Mouse (Mus musculus) heart, adult 18-20 months (tissue): ENCODE data around the gene Chrna9. TPM values are rescaled to one million over a fixed set of nuclear protein-coding genes. Genes with fewer than 3 reads are reported as not detected.

Experiments
- DNase-seq, 2 experiments: peaks; one replicate each; pipeline ENCODE4 v3.0.0; 2021 to 2022; ENCODE audit warnings: mixed read lengths in 1 of 2
- microRNA-seq, 2 experiments: library from miRNA; unstranded; fragments of <30 nt; microRNA quantifications; one replicate each; pipeline ENCODE4 v1.2.0; 2022
- total RNA-seq, 2 experiments: library from RNA; stranded (reverse); gene quantifications; 2 replicates each; pipeline ENCODE4 v1.2.3; 2021

The Chrna9 gene
- total RNA-seq, 2 experiments from 2014 or later, result not detected

DNA sequence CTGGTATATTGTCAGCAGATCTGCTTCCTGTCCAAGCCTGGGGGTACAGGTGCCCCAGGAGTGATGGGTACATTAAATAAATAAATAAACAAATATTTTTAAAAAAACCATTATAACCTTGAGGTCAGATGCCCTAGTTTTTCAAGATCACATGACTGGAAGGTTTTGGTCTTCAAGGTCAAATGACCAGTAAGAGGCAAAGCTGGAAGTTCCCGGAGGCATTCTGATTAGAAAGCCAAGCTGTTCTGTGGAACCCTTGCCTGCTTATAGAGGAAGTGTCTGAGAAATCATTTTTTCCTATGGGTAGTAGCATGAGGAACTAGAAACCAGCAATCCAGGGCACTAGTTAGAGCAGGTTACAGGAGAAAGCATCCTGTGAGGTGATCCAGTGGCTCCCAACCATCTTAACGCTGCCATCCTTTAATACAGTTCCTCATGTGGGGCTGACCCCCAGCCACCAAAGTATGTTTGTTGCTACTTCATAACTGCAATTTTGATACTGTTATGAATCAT lies 80.8 kb downstream of the Chrna9 start:
- DNase-seq, result no peak

DNA sequence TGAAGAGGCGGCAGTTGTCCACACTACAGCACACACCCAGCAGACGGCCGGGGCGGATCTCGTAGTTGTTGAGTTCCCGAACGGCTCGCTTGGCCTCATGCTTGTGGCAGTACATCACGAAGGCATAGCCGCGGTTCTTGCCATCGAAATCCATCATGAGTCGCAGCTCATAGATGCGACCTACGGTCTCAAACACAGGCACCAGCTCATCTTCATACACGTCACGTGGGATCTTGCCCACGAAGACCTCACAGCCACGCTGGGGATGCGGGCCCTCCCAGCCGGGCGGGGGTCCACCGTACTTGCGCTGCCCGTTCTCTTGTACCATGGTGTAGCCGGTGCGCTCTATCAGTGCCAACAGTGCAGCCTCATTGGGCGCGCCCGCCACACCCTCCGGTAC lies 92.1 kb downstream of the Chrna9 start:
- DNase-seq, result no peak

Small RNAs within 50 kb of the gene (microRNA-seq; reads per million reads assigned to microRNA genes)
- 0 reads per million in 2 experiments for gene Gm25952

Other genes starting within 250 kb of the Chrna9 start
- gene Pds5a, start 236.6 kb upstream of the Chrna9 start, total RNA-seq, result 10 to 100 TPM; 56.6 to 56.7 TPM
- gene N4bp2, start 171.4 kb upstream of the Chrna9 start, total RNA-seq, result 10 to 100 TPM in 1 of 2 experiments, 1 to 10 TPM in 1; 9.8 to 11.5 TPM
- 1 to 10 TPM in 1 of 2 experiments, under 1 TPM in 1; 0.45 to 1.4 TPM for gene Rhoh, start 73.7 kb upstream of the Chrna9 start, total RNA-seq
- gene 9130230L23Rik, start 69.4 kb downstream of the Chrna9 start, total RNA-seq, result not detected
- gene Rbm47, start 238.2 kb downstream of the Chrna9 start, total RNA-seq, result 1 to 10 TPM; 2.1 to 5.2 TPM